Mouse (Mus musculus) stomach, embryonic 15.5 days (tissue): Measurements from ENCODE around the gene Col11a2. TPM values are rescaled to one million over a fixed set of nuclear protein-coding genes. Genes with fewer than 3 reads are reported as not detected.

Experiments
- ATAC-seq: fragments of 200-750 bp; cut with Nextera tagmentation; 2 replicates; pipeline ENCODE4 v1.8.0; 2017; ENCODE audit warnings: low read depth, moderate number of reproducible peaks, moderate TSS enrichment; ENCODE audit not compliant: insufficient read depth, low FRiP score
- H3K27ac ChIP-seq: fragments of 300-500 bp; sonication (generic); 2 replicates; pipeline ENCODE4 v1.5.1; 2015; ENCODE audit warnings: mild to moderate bottlenecking, inconsistent platforms
- H3K27me3 ChIP-seq: fragments of 300-500 bp; sonication (generic); replicated peaks from 2 replicates; pipeline ENCODE4 v1.6.1; 2015; ENCODE audit warnings: inconsistent platforms
- H3K36me3 ChIP-seq: fragments of 300-500 bp; sonication (generic); 2 replicates; pipeline ENCODE4 v1.6.1; 2015; ENCODE audit warnings: inconsistent platforms
- H3K4me1 ChIP-seq: fragments of 300-500 bp; sonication (generic); 2 replicates; pipeline ENCODE4 v1.6.1; 2015; ENCODE audit warnings: inconsistent platforms
- H3K4me2 ChIP-seq: fragments of 300-500 bp; sonication (generic); 2 replicates; pipeline ENCODE4 v1.6.1; 2015; ENCODE audit warnings: mild to moderate bottlenecking, inconsistent platforms
- H3K4me3 ChIP-seq: fragments of 300-500 bp; sonication (generic); replicated peaks from 2 replicates; pipeline ENCODE4 v1.5.1; 2015; ENCODE audit warnings: inconsistent platforms
- H3K9ac ChIP-seq: fragments of 300-500 bp; sonication (generic); 2 replicates; pipeline ENCODE4 v1.6.1; 2015; ENCODE audit warnings: inconsistent platforms
- H3K9me3 ChIP-seq: fragments of 300-500 bp; sonication (generic); 2 replicates; pipeline ENCODE4 v1.6.1; 2016; ENCODE audit warnings: inconsistent platforms
- WGBS: fragments of 180-500 bp; shearing (Covaris S2); methylation state at CpG from one replicate; pipeline ENCODE4 v1.1.7; 2015; 5-methylcytosine and 5-hydroxymethylcytosine counted together
- polyA plus RNA-seq: library from polyadenylated mRNA; unstranded; fragments of >200 nt; fragmentation: Nextera tagmentation; extraction: Ambion mirVana; gene quantifications from 2 replicates; pipeline ENCODE4 v1.2.1, GENCODE M21; 2015

The Col11a2 gene
- polyA plus RNA-seq, 1 experiment from 2014 or later, result 1.3 TPM

DNA sequence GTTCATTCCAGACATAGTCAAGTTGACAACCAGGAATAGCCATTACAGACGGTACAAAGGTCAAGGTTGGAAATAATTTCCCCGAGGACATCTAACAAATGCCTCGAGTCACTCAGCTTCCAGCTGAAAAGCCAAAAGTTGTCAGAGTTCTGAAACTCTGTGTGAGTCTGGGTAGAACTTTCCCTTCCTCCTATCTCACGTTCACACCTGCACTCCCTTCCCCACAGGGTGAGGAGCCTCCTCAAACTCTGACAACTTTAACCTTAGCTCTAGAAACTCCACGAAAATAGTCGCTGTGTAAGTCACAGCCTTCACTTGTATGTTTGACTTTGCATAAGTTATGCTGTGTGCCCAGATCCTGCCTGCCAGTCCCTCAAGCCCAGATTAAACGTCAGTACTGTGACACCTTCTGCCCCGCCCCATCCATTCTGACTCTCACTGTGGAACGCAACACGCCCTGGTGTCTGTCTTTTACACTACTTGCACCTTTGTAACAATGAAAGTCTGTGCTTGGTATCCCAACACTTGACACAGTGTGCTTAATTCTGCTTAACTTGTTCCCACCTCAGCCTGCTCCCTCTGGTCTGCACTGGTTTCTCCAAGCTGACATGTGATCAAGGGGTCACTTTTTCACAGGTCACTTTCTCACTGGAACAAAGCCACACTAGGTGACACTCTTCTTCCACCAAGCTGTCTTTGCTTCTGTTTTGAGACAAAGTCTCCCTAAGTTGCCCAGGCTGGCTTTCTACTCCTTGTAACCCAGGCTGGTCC lies 59.7 kb downstream of the Col11a2 start:
- H3K9me3 ChIP-seq, result no peaks in the 10 kb centered on the region
- H3K4me1 ChIP-seq, result no peaks in the 10 kb centered on the region
- 28% methylated on average over 10 of the region's 10 CpGs for WGBS
- H3K4me3 ChIP-seq, result no peak overlapping the region
- no peaks in the 10 kb centered on the region for H3K36me3 ChIP-seq
- H3K4me2 ChIP-seq, result no peak overlapping the region
- H3K9ac ChIP-seq, result no peak overlapping the region
- no peak overlapping the region for H3K27ac ChIP-seq
- no peak for ATAC-seq
- H3K27me3 ChIP-seq, result no peaks in the 10 kb centered on the region

DNA sequence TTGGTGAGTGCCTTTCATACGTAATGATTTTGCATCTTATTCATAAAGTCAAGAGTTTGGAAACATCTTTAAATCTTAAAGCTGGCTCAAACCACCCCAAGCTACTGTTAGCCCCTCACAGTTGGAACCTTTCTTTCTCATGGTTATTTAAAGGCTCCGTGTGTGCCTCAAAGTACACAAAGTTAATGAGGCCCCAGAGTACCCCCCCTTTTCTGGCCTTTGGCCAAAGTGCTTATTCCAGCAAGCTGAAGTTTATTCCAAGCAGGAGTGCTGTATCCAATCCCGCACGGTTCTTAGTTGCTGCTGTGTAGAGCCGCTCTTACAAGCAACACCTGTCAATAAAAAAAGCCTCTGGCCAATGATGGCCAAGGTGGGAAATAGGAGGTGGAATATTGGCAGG lies 60.3 kb downstream of the Col11a2 start:
- H3K27me3 ChIP-seq, result no peaks in the 10 kb centered on the region

DNA sequence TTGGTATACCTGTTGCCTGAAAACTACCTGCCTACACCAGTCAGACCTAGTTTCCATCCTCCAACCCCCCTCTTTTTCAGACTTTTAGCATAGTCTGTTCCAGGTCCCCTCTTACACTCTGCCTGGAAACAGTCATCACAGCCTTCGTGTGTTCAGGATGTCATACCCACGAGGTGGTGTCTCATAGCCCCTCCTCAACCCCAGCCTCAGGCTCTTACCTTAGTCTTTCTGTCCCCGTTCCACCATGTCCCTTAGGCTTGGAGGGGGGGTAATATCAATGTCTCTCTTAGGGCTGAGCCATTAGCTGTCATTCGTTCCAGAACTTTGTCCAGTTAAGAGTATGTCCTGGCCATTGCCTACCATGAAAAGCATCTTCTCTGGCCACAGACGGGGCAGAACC lies 61.9 kb downstream of the Col11a2 start:
- WGBS, result 26% methylated on average over 5 of the region's 5 CpGs
- Histone ChIP-seq H3K36me3 (no peaks in the 10 kb centered on the region), H3K4me3 (no peak overlapping the region), H3K9ac (no peak overlapping the region), H3K4me2 (no peak overlapping the region), H3K27ac (no peak overlapping the region), H3K9me3 (no peaks in the 10 kb centered on the region), H3K4me1 (no peaks in the 10 kb centered on the region), H3K27me3 (no peaks in the 10 kb centered on the region)
- 0 out of 2 replicates have a peak, but pooled peaks have one; percentile 25 for ATAC-seq

More for the DNA sequence above, 60.3 kb downstream of the Col11a2 start:
- H3K4me2 ChIP-seq, result no peak overlapping the region
- no peaks in the 10 kb centered on the region for H3K36me3 ChIP-seq
- no peak overlapping the region for H3K9ac ChIP-seq
- ATAC-seq, result no peak
- no peak overlapping the region for H3K27ac ChIP-seq
- 48% methylated on average over 5 of the region's 5 CpGs for whole genome bisulfite sequencing
- no peaks in the 10 kb centered on the region for H3K9me3 ChIP-seq
- no peaks in the 10 kb centered on the region for H3K4me1 ChIP-seq
- H3K4me3 ChIP-seq, result no peak overlapping the region

DNA sequence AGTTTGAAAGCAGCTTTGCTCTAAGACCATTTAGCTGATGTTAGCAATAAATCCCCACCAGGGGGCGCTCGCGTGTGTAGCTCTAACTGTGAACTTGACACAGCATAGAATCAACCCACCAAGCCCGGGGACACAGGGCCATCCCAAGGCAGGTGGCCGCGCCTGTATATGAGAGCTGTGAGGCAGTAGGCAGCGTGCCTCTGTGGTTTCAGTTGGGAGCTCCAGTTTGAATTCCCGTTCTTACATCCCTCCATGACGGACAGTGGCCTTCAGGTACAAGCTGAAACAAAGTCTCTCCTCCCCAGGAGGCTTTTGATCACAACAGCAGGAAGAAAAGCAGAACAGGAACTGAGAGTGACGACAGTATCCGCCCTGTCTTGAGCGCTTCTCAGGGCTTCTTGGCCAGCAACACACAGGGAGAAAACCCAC lies 62.4 kb downstream of the Col11a2 start:
- peak; percentile 80; the same call in 1 of the 2 replicates for ATAC-seq
- no peak overlapping the region for H3K9ac ChIP-seq
- H3K9me3 ChIP-seq, result no peaks in the 10 kb centered on the region
- H3K36me3 ChIP-seq, result no peaks in the 10 kb centered on the region
- WGBS, result 6% methylated on average over 12 of the region's 12 CpGs
- H3K4me3 ChIP-seq, result no peak overlapping the region
- H3K4me1 ChIP-seq, result no peaks in the 10 kb centered on the region
- no peak overlapping the region for H3K27ac ChIP-seq
- no peaks in the 10 kb centered on the region for H3K27me3 ChIP-seq
- peak overlapping the region; percentile 31; the same call in 1 of the 2 replicates for H3K4me2 ChIP-seq

DNA sequence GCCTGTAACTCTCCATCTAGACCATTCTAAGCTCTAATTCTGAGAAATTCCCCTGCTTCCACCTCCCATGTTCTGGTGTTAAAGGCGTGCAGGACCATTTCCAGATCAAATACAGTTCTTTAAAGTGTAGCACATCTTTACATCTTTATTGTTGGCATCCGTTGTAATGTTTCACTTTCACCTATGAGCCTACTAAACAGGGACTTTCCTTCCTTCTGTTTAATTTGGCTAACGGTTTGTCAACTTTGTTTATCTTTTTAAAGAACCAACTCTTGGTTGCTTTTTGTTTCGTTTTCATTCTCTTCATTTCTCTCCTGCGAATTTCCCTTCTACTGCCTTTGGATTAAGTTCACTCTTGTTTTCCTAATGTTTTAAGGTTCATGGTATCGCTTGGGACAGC lies 63.6 kb downstream of the Col11a2 start:
- H3K27ac ChIP-seq, result no peak overlapping the region
- H3K4me1 ChIP-seq, result no peaks in the 10 kb centered on the region
- no peak overlapping the region for H3K4me2 ChIP-seq
- no peaks in the 10 kb centered on the region for H3K36me3 ChIP-seq
- no peaks in the 10 kb centered on the region for H3K27me3 ChIP-seq
- WGBS, result 62% methylated on average over 6 of the region's 6 CpGs
- H3K9ac ChIP-seq, result no peak overlapping the region
- no peak for ATAC-seq
- H3K9me3 ChIP-seq, result no peaks in the 10 kb centered on the region
- no peak overlapping the region for H3K4me3 ChIP-seq

DNA sequence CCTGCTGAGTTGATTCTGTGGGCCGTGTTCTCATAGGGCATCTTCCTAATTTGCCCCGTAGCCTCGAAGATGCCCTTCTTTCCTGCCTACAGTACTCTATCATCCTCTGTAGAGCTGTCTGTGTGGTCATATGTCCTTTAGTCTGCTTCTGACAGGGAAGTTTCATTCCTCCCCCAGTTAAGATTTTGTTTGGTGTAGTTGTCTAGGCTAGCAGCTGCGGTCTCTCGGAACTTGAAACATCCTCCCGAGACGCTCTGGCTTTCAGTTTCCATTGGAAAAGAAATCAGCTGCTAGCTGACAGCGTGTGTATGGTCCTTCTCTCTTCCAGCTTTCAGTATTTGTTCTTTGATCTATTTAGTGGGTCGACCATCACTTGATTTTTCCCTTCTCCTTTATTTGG lies 65.6 kb downstream of the Col11a2 start:
- no peaks in the 10 kb centered on the region for H3K27me3 ChIP-seq
- H3K4me2 ChIP-seq, result no peak overlapping the region
- H3K36me3 ChIP-seq, result peaks cover 3% of the 10 kb centered on the region; the same call in 1 of the 2 replicates
- WGBS, result 64% methylated on average over 9 of the region's 9 CpGs
- H3K4me1 ChIP-seq, result no peaks in the 10 kb centered on the region
- no peak overlapping the region for H3K9ac ChIP-seq
- H3K4me3 ChIP-seq, result no peak overlapping the region
- no peak overlapping the region for H3K27ac ChIP-seq
- no peak for ATAC-seq
- H3K9me3 ChIP-seq, result no peaks in the 10 kb centered on the region

DNA sequence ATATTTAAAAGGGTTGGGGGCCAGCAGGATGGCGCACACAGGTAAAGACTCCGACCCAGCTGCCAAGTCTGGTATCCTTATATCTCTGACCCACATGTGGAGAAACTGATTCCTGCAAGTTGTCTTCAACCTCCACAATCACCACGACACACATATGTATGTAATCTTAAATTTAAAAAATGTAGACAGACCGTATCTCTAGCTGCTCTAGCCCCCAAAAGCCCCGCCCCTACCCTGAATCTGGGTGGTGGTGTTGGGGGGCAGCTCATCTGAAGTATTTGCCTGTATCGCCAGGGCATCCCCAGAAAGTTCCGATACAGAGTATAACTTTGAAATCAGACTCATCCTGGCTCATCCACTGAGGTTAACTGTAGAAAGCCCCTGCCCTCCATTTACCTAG lies 67.3 kb downstream of the Col11a2 start:
- H3K4me2 ChIP-seq, result no peak overlapping the region
- no peaks in the 10 kb centered on the region for H3K9me3 ChIP-seq
- H3K36me3 ChIP-seq, result peaks cover 16% of the 10 kb centered on the region
- ATAC-seq, result no peak
- H3K9ac ChIP-seq, result no peak overlapping the region
- H3K4me3 ChIP-seq, result no peak overlapping the region
- no peaks in the 10 kb centered on the region for H3K27me3 ChIP-seq
- no peak overlapping the region for H3K27ac ChIP-seq
- WGBS, result 83% methylated on average over 7 of the region's 7 CpGs
- 0 out of 2 replicates have a peak, but pooled peaks cover 3% of the 10 kb centered on the region for H3K4me1 ChIP-seq

DNA sequence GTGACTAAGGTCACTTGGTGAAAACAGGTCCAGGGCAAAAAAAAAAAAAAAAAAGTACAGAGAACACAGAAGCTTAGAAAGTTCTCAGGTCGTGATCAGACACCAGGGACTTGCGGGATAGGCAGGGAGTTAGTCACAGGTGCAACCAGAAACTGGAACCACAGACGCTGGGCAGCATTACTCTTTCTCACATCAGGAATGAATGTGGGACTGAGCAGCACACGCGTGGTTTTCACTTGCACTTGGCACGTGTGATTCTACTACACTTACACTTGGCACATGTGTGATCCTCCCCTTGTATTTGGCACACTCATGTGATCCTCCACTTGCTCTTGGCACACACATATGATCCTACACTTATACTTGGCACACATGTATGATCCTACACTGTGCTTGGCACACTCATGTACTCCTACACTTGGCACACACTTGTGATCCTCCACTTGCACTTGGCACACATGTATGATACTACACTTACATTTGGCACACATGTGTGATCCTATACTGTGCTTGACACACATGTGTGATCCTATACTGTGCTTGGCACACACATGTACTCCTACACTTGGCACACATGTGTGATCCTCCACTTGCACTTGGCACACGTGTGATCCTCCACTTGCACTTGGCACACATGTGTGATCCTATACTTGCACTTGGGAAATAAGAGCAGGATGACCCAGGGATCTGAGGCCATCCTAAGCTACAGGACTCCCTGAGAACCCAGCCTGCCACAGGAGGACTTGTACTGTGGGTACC lies 68.1 kb downstream of the Col11a2 start:
- Histone ChIP-seq H3K36me3 (peaks cover 24% of the 10 kb centered on the region), H3K27ac (no peak overlapping the region), H3K4me2 (no peak overlapping the region), H3K9me3 (no peaks in the 10 kb centered on the region), H3K4me1 (0 out of 2 replicates have a peak, but pooled peaks cover 3% of the 10 kb centered on the region), H3K4me3 (no peak overlapping the region), H3K27me3 (no peaks in the 10 kb centered on the region), H3K9ac (no peak overlapping the region)
- no peak for ATAC-seq
- 83% methylated on average over 7 of the region's 7 CpGs for WGBS

DNA sequence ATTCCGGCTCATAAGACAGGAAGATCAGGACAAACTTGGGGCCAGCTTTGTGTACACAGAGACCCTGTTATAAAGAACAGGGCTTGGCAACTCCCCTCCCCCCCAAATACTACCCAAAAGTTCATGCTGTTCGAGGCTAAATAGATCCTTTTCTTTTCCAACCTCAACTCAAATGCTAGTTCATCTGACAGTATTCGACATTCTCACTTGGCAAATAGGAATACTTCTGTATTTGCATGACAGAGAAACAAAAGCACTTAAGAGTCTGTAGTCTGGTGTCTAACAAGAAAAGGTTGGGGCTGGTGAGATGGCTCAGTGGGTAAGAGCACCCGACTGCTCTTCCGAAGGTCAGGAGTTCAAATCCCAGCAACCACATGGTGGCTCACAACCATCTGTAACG lies 69.2 kb downstream of the Col11a2 start:
- H3K27ac ChIP-seq, result no peak overlapping the region
- no peaks in the 10 kb centered on the region for H3K9me3 ChIP-seq
- H3K27me3 ChIP-seq, result no peaks in the 10 kb centered on the region
- 80% methylated on average over 5 of the region's 6 CpGs for WGBS
- no peak overlapping the region for H3K9ac ChIP-seq
- 0 out of 2 replicates have a peak, but pooled peaks cover 3% of the 10 kb centered on the region for H3K4me1 ChIP-seq
- no peak overlapping the region for H3K4me2 ChIP-seq
- H3K36me3 ChIP-seq, result peaks cover 36% of the 10 kb centered on the region
- ATAC-seq, result no peak
- no peak overlapping the region for H3K4me3 ChIP-seq

DNA sequence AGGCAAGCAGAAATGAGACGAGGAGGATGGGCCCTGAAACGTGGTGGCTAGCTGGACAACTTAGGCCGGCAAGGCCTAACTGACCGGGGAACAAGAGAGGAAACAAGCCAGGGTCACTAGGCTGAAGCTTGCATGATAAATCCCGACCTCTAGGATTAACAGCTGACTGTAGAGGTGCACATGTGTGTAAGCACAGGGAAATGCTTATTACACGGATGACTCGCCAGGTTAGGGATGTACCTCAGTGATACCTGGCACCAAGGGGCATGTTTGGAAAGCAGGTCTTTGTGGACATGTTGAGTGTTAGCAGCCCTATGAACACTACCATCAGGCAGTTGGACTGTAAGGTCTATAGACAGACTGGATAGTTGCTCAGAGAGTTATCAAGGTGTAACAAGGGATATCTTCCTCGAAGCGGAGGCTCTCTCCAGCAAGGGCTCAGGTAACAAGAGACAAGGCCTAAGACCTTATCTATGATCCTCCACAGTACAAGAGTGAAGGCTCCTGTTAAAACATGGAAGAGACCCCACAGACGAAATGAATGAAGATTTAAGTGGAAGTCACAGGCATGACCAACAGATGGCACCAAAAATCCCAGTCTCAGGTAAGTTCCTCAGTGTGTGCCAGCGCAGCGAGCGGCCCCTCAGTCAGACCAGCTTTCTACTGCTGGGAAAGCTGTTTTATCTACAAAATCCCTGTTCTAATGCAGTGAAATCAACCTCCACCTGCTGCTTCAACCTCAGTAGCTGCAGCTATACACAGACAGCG lies 70.0 kb downstream of the Col11a2 start:
- Histone ChIP-seq H3K27me3 (no peaks in the 10 kb centered on the region), H3K27ac (no peak overlapping the region), H3K9me3 (no peaks in the 10 kb centered on the region), H3K4me3 (no peak overlapping the region), H3K4me2 (no peak overlapping the region), H3K9ac (no peak overlapping the region), H3K36me3 (peaks cover 43% of the 10 kb centered on the region), H3K4me1 (0 out of 2 replicates have a peak, but pooled peaks cover 3% of the 10 kb centered on the region)
- WGBS, result 77% methylated on average over 14 of the region's 14 CpGs
- ATAC-seq, result no peak

DNA sequence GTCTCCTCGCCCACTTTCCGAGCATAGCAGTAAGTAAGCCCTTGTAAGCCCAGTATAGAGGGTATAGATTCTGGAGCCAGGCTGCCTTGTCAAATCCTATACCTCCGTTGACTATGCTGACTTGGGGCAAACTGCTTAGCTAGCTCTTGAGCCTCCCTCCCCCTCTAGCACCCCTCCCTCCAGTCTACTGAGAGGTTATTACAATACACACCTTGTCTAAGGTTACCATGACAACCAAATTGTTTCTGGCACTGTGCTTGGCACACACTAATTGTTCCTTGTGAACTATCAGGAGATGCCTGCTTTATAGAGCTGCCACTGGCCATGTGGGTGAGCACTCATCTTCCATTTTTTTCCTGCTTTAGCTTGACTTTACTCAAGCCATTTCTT lies 70.6 kb downstream of the Col11a2 start:
- ATAC-seq, result peak; percentile 25; the same call in 1 of the 2 replicates
- Histone ChIP-seq H3K4me3 (no peak overlapping the region), H3K4me2 (no peak overlapping the region), H3K9me3 (no peaks in the 10 kb centered on the region), H3K36me3 (peaks cover 49% of the 10 kb centered on the region), H3K9ac (no peak overlapping the region), H3K27me3 (no peaks in the 10 kb centered on the region), H3K27ac (0 out of 2 replicates have a peak overlapping the region, but pooled peaks have one; percentile 21), H3K4me1 (peaks cover 5% of the 10 kb centered on the region; the same call in 1 of the 2 replicates)
- WGBS, result 65% methylated on average over 3 of the region's 3 CpGs
